Mouse (Mus musculus): ENCODE results near the gene Fam173a. TPM values are rescaled to one million over a fixed set of nuclear protein-coding genes. Genes with fewer than 3 reads are reported as not detected.

Fam173a gene
- polyA plus RNA-seq, 1 experiment from 2014 or later, result 105 TPM

- Histone ChIP-seq H3K4me1 (peaks cover 68% of the 10 kb centered on the region), H3K27ac (peak overlapping the region; percentile 98), H3K4me3 (peak overlapping the region; percentile 82), H3K27me3 (no peaks in the 10 kb centered on the region), H3K9ac (peak overlapping the region; percentile 73), H3K4me2 (peak overlapping the region; percentile 88), H3K36me3 (peaks cover 25% of the 10 kb centered on the region), H3K9me3 (no peaks in the 10 kb centered on the region)
- WGBS, result 15% methylated on average over 6 of the region's 6 CpGs
- ATAC-seq (ENCODE audit: borderline replicate concordance, extremely low read depth, low FRiP score, low TSS enrichment), result no peak
Observed at GRCm38 (mm10) chr17:25833961-25834594, 41.4 kb upstream of the Fam173a start.

GRCm38 (mm10) chr17:25833291-25833663, 40.6 kb upstream of the Fam173a start, which contains the start of gene Stub1:
TSS of gene Stub1 (minus strand) at chr17:25833404.
- ATAC-seq (ENCODE audit: borderline replicate concordance, extremely low read depth, low FRiP score, low TSS enrichment), result peak; percentile 66
- H3K4me1 ChIP-seq, result peaks cover 73% of the 10 kb centered on the region
- peak within 1 kb of the TSS; percentile 82 for H3K4me3 ChIP-seq
- peak within 1 kb of the TSS; percentile 98 for H3K27ac ChIP-seq
- peak within 1 kb of the TSS; percentile 95 for H3K4me2 ChIP-seq
- H3K9me3 ChIP-seq, result no peaks in the 10 kb centered on the region
- peaks cover 20% of the 10 kb centered on the region for H3K36me3 ChIP-seq
- H3K27me3 ChIP-seq, result no peaks in the 10 kb centered on the region
- H3K9ac ChIP-seq, result peak within 1 kb of the TSS; percentile 90
- under 1% methylated on average over 24 of the region's 24 CpGs for WGBS

- Histone ChIP-seq H3K9ac (peak overlapping the region; percentile 90), H3K4me1 (peaks cover 75% of the 10 kb centered on the region), H3K27ac (peak overlapping the region; percentile 98), H3K4me2 (peak overlapping the region; percentile 95), H3K4me3 (peak overlapping the region; percentile 82), H3K27me3 (no peaks in the 10 kb centered on the region), H3K36me3 (peaks cover 22% of the 10 kb centered on the region), H3K9me3 (no peaks in the 10 kb centered on the region)
- WGBS, result under 1% methylated on average over 77 of the region's 77 CpGs
- ATAC-seq (ENCODE audit: borderline replicate concordance, extremely low read depth, low FRiP score, low TSS enrichment), result peak; percentile 91
Observed at GRCm38 (mm10) chr17:25832436-25833290, 40.0 kb upstream of the Fam173a start.

- Histone ChIP-seq H3K4me2 (peak overlapping the region; percentile 95), H3K9ac (peak overlapping the region; percentile 90), H3K9me3 (no peaks in the 10 kb centered on the region), H3K27ac (peak overlapping the region; percentile 92), H3K27me3 (no peaks in the 10 kb centered on the region), H3K4me1 (peaks cover 66% of the 10 kb centered on the region), H3K36me3 (peaks cover 32% of the 10 kb centered on the region), H3K4me3 (peak overlapping the region; percentile 82)
- no peak for ATAC-seq (ENCODE audit: borderline replicate concordance, extremely low read depth, low FRiP score, low TSS enrichment)
- WGBS, result 44% methylated on average over 21 of the region's 21 CpGs
Observed at GRCm38 (mm10) chr17:25831451-25832281, 39.0 kb upstream of the Fam173a start.

GRCm38 (mm10) chr17:25830806-25831431, 38.2 kb upstream of the Fam173a start:
- H3K27me3 ChIP-seq, result no peaks in the 10 kb centered on the region
- no peaks in the 10 kb centered on the region for H3K9me3 ChIP-seq
- WGBS, result 78% methylated on average over 14 of the region's 14 CpGs
- peak overlapping the region; percentile 82 for H3K4me3 ChIP-seq
- no peak for ATAC-seq (ENCODE audit: borderline replicate concordance, extremely low read depth, low FRiP score, low TSS enrichment)
- no peak overlapping the region for H3K9ac ChIP-seq
- H3K27ac ChIP-seq, result no peak overlapping the region
- H3K4me2 ChIP-seq, result peak overlapping the region; percentile 95
- peaks cover 40% of the 10 kb centered on the region for H3K36me3 ChIP-seq
- peaks cover 59% of the 10 kb centered on the region for H3K4me1 ChIP-seq

- Histone ChIP-seq H3K36me3 (peaks cover 40% of the 10 kb centered on the region), H3K27me3 (no peaks in the 10 kb centered on the region), H3K9me3 (no peaks in the 10 kb centered on the region), H3K4me1 (peaks cover 57% of the 10 kb centered on the region), H3K9ac (no peak overlapping the region), H3K4me3 (peak overlapping the region; percentile 54; the same call in 1 of the 2 replicates), H3K27ac (no peak overlapping the region), H3K4me2 (peak overlapping the region; percentile 73)
- no peak for ATAC-seq (ENCODE audit: borderline replicate concordance, extremely low read depth, low FRiP score, low TSS enrichment)
- WGBS, result 72% methylated on average over 4 of the region's 4 CpGs
Observed at GRCm38 (mm10) chr17:25830200-25830753, 37.6 kb upstream of the Fam173a start.

GRCm38 (mm10) chr17:25829558-25830017, 36.9 kb upstream of the Fam173a start:
- Histone ChIP-seq H3K9me3 (no peaks in the 10 kb centered on the region), H3K27me3 (no peaks in the 10 kb centered on the region), H3K4me1 (peaks cover 57% of the 10 kb centered on the region), H3K4me3 (peak overlapping the region; percentile 54), H3K4me2 (peak overlapping the region; percentile 73), H3K9ac (peak overlapping the region; percentile 61), H3K36me3 (peaks cover 40% of the 10 kb centered on the region), H3K27ac (peak overlapping the region; percentile 87)
- WGBS, result 30% methylated on average over 8 of the region's 8 CpGs
- ATAC-seq (ENCODE audit: borderline replicate concordance, extremely low read depth, low FRiP score, low TSS enrichment), result no peak

- Histone ChIP-seq H3K4me3 (peak within 1 kb of the TSS; percentile 54), H3K9ac (peak within 1 kb of the TSS; percentile 61), H3K9me3 (no peaks in the 10 kb centered on the region), H3K36me3 (peaks cover 40% of the 10 kb centered on the region), H3K4me1 (peaks cover 57% of the 10 kb centered on the region), H3K27me3 (no peaks in the 10 kb centered on the region), H3K27ac (peak within 1 kb of the TSS; percentile 87), H3K4me2 (peak within 1 kb of the TSS; percentile 73)
- ATAC-seq (ENCODE audit: borderline replicate concordance, extremely low read depth, low FRiP score, low TSS enrichment), result peak; percentile 16; the same call in 1 of the 2 replicates
- 2% methylated on average over 32 of the region's 32 CpGs for WGBS
Observed at GRCm38 (mm10) chr17:25828712-25829557, 36.2 kb upstream of the Fam173a start, which contains the start of gene Jmjd8. TSS of gene Jmjd8 (plus strand) at chr17:25828867.

- Histone ChIP-seq H3K27me3 (no peaks in the 10 kb centered on the region), H3K36me3 (peaks cover 40% of the 10 kb centered on the region), H3K4me2 (peak overlapping the region; percentile 73), H3K4me3 (peak overlapping the region; percentile 54), H3K9ac (peak overlapping the region; percentile 61), H3K9me3 (no peaks in the 10 kb centered on the region), H3K4me1 (peaks cover 55% of the 10 kb centered on the region), H3K27ac (peak overlapping the region; percentile 87)
- ATAC-seq (ENCODE audit: borderline replicate concordance, extremely low read depth, low FRiP score, low TSS enrichment), result no peak
- 78% methylated on average over 8 of the region's 8 CpGs for WGBS
Observed at GRCm38 (mm10) chr17:25828223-25828594, 35.5 kb upstream of the Fam173a start.

GRCm38 (mm10) chr17:25827546-25828222, 35.0 kb upstream of the Fam173a start:
- Histone ChIP-seq H3K4me1 (peaks cover 55% of the 10 kb centered on the region), H3K27me3 (0 out of 2 replicates have a peak, but pooled peaks cover 2% of the 10 kb centered on the region), H3K27ac (no peak overlapping the region), H3K9ac (no peak overlapping the region), H3K4me2 (no peak overlapping the region), H3K9me3 (no peaks in the 10 kb centered on the region), H3K4me3 (no peak overlapping the region), H3K36me3 (peaks cover 40% of the 10 kb centered on the region)
- 91% methylated on average over 22 of the region's 22 CpGs for WGBS
- no peak for ATAC-seq (ENCODE audit: borderline replicate concordance, extremely low read depth, low FRiP score, low TSS enrichment)

All from lung, embryonic 15.5 days (tissue).